Mouse (Mus musculus): ENCODE results near the gene Patl1. TPM values are rescaled to one million over a fixed set of nuclear protein-coding genes. Genes with fewer than 3 reads are reported as not detected.
A peak's percentile ranks its signal among the peaks of the same experiment; 100 is the strongest.

Gene Patl1
- polyA plus RNA-seq, 1 experiment = 13.9 TPM

DNA sequence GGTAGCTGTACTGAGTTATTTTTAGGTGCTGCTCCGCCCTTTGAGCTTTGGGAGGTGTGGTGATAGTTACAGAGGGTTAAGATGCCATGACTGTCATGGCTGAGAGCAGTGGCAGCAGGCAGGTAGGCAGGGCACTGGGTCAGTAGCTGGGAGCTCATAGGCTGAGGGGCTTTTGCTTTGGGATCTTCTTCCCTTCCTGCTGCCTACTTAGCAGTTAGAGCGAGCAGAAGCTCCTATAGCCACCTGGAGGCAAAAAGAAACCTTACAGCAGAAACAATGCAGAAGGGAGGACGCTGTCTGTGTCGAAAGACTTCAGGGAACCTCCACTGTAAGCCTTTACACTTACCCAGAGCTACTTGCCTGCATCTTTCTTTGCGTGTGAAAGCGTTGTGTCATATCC, 42.0 kb downstream of the Patl1 start:
- H3K4me3 ChIP-seq = no peak overlapping the region
- H3K27me3 ChIP-seq (ENCODE audit: control insufficient read depth, insufficient read depth, insufficient read length) = no peaks in the 10 kb centered on the region
- TF ChIP-seq MYOD1 (IDR thresholded peaks at IDR 0.05; ENCODE audit: control insufficient read depth in 1 of 3, insufficient read length in 2 of 3, low read depth in 2 of 3) = no peak
- no peak for TF ChIP-seq TCF12 (IDR thresholded peaks at IDR 0.05; ENCODE audit: insufficient read depth, poor library complexity, severe bottlenecking)
- TF ChIP-seq E2F4 (IDR thresholded peaks at IDR 0.05; ENCODE audit: insufficient read depth) = no peak
- no peak for TF ChIP-seq POLR2AphosphoS2 (IDR thresholded peaks at IDR 0.05; ENCODE audit: insufficient read length, low read depth)
- no peak for TF ChIP-seq MAX (IDR thresholded peaks at IDR 0.05; ENCODE audit: low read depth)
- TF ChIP-seq REST (IDR thresholded peaks at IDR 0.05; ENCODE audit: insufficient read depth, insufficient read length) = no peak
- no peak for TF ChIP-seq TCF3 (IDR thresholded peaks at IDR 0.05; ENCODE audit: insufficient read length, low read depth)
- TF ChIP-seq USF1 (IDR thresholded peaks at IDR 0.05; ENCODE audit: low read depth) = no peak
- no peak overlapping the region for H3K4me2 ChIP-seq (ENCODE audit: low read depth)
- no peak overlapping the region for H3ac ChIP-seq (ENCODE audit: control insufficient read depth, insufficient read length)
- H3K36me3 ChIP-seq (ENCODE audit: control insufficient read depth, insufficient read depth) = no peaks in the 10 kb centered on the region
- H3K79me2 ChIP-seq (ENCODE audit: control insufficient read depth, insufficient read depth) = no peaks in the 10 kb centered on the region

DNA sequence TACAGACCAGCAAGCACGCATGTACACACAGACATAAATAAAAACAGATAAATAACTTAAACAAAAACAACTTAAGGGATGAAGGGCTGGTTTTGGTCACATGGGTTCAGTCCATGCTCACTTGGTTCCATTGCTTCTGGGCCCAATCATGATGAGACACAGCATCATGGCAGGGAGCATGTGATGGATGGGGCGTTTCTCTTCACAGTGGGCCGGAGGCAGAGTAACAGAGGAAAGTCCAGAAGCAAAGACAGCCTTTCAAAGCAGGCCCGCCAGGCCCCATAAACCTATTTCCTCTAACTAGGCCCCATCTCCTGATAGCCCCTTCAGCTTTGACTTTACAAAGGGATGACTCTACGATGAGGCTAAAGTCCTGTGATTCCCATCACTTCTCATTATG, 44.4 kb downstream of the Patl1 start:
- Histone ChIP-seq H3K4me3 (no peak overlapping the region), H3K79me2 (ENCODE audit: control insufficient read depth, insufficient read depth) (no peaks in the 10 kb centered on the region), H3K4me2 (ENCODE audit: low read depth) (no peak overlapping the region), H3K36me3 (ENCODE audit: control insufficient read depth, insufficient read depth) (no peaks in the 10 kb centered on the region), H3ac (ENCODE audit: control insufficient read depth, insufficient read length) (no peak overlapping the region), H3K27me3 (ENCODE audit: control insufficient read depth, insufficient read depth, insufficient read length) (no peaks in the 10 kb centered on the region)
- TF ChIP-seq USF1 (IDR thresholded peaks at IDR 0.05; ENCODE audit: low read depth) = no peak
- no peak for TF ChIP-seq TCF3 (IDR thresholded peaks at IDR 0.05; ENCODE audit: insufficient read length, low read depth)
- no peak for TF ChIP-seq MAX (IDR thresholded peaks at IDR 0.05; ENCODE audit: low read depth)
- TF ChIP-seq SRF (IDR thresholded peaks at IDR 0.05; ENCODE audit: control insufficient read depth, insufficient read length, low read depth) = no peak
- TF ChIP-seq TCF12 (IDR thresholded peaks at IDR 0.05; ENCODE audit: insufficient read depth, poor library complexity, severe bottlenecking) = no peak
- TF ChIP-seq POLR2AphosphoS2 (IDR thresholded peaks at IDR 0.05; ENCODE audit: insufficient read length, low read depth) = no peak
- no peak for TF ChIP-seq E2F4 (IDR thresholded peaks at IDR 0.05; ENCODE audit: insufficient read depth)

DNA sequence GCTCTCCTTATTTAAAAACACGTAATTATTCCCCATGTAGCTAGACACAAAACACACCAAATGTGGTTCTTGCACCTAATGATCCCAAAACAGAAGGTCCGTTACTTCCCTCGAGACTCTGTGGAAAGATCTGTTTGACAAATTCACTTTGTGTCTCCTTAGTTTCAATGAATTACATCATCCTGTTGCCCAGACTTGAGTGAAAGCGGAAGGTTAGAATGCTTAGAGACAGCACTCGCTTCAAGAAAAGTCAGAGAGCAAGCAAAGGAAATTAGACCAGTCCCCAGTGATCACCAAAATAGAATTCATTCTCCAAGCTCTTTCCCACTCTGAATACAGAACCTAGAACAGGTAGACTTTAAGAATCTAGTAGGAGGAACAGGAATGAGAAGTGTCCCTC, 45.2 kb downstream of the Patl1 start:
- Histone ChIP-seq H3ac (ENCODE audit: control insufficient read depth, insufficient read length) (no peak overlapping the region), H3K4me2 (ENCODE audit: low read depth) (no peak overlapping the region)
- TF ChIP-seq POLR2A (IDR thresholded peaks at IDR 0.05; ENCODE audit: insufficient read length, low read depth) (no peak), CEBPB (IDR thresholded peaks at IDR 0.05; ENCODE audit: insufficient read depth, poor library complexity, severe bottlenecking) (peak; percentile 65; the same call in 1 of the 2 replicates)

DNA sequence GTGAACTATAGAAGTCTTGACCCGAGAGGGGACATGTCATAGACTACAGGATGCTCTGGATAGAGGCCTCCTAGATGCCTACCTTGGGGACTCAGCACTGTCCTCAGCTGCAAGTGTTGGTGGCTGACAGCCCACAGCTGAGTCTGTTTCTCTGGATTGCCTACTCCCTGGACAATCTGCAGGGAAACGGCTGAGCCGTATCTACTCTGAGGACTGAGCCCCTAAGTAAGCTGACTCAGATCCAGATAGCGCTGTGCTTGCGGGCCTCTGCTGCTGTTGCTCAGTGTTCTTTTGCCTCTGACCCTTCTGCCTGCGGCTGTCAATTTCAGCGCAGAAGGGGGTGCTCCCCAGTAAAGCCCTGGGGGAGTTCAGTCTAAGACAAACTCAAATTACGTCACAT, 45.6 kb downstream of the Patl1 start:
- Histone ChIP-seq H3K4me3 (no peak overlapping the region), H3K27me3 (ENCODE audit: control insufficient read depth, insufficient read depth, insufficient read length) (peaks cover 6% of the 10 kb centered on the region), H3K4me2 (ENCODE audit: low read depth) (no peak overlapping the region), H3K36me3 (ENCODE audit: control insufficient read depth, insufficient read depth) (no peaks in the 10 kb centered on the region), H3K79me2 (ENCODE audit: control insufficient read depth, insufficient read depth) (no peaks in the 10 kb centered on the region), H3ac (ENCODE audit: control insufficient read depth, insufficient read length) (no peak overlapping the region)
- TF ChIP-seq TCF12 (IDR thresholded peaks at IDR 0.05; ENCODE audit: insufficient read depth, poor library complexity, severe bottlenecking) = no peak
- no peak for TF ChIP-seq TCF3 (IDR thresholded peaks at IDR 0.05; ENCODE audit: insufficient read length, low read depth)
- TF ChIP-seq MYOD1 (IDR thresholded peaks at IDR 0.05; ENCODE audit: control insufficient read depth in 1 of 3, insufficient read length in 2 of 3, low read depth in 2 of 3) = no peak
- no peak for TF ChIP-seq POLR2AphosphoS2 (IDR thresholded peaks at IDR 0.05; ENCODE audit: insufficient read length, low read depth)
- TF ChIP-seq REST (IDR thresholded peaks at IDR 0.05; ENCODE audit: insufficient read depth, insufficient read length) = no peak
- TF ChIP-seq MYOG (IDR thresholded peaks at IDR 0.05; ENCODE audit: control insufficient read depth in 1 of 3, insufficient read depth in 1 of 3, insufficient read length in 2 of 3, low read depth in 2 of 3) = no peak
- TF ChIP-seq CEBPB (IDR thresholded peaks at IDR 0.05; ENCODE audit: insufficient read depth, poor library complexity, severe bottlenecking) = no peak
- no peak for TF ChIP-seq MAX (IDR thresholded peaks at IDR 0.05; ENCODE audit: low read depth)
- no peak for TF ChIP-seq SRF (IDR thresholded peaks at IDR 0.05; ENCODE audit: control insufficient read depth, insufficient read length, low read depth)
- no peak for TF ChIP-seq POLR2A (IDR thresholded peaks at IDR 0.05; ENCODE audit: insufficient read length, low read depth)
- TF ChIP-seq USF1 (IDR thresholded peaks at IDR 0.05; ENCODE audit: low read depth) = no peak
- no peak for TF ChIP-seq E2F4 (IDR thresholded peaks at IDR 0.05; ENCODE audit: insufficient read depth)

More for the DNA sequence above, 45.2 kb downstream of the Patl1 start:
- Histone ChIP-seq H3K36me3 (ENCODE audit: control insufficient read depth, insufficient read depth) (no peaks in the 10 kb centered on the region), H3K27me3 (ENCODE audit: control insufficient read depth, insufficient read depth, insufficient read length) (peaks cover 2% of the 10 kb centered on the region), H3K4me3 (no peak overlapping the region), H3K79me2 (ENCODE audit: control insufficient read depth, insufficient read depth) (no peaks in the 10 kb centered on the region)

DNA sequence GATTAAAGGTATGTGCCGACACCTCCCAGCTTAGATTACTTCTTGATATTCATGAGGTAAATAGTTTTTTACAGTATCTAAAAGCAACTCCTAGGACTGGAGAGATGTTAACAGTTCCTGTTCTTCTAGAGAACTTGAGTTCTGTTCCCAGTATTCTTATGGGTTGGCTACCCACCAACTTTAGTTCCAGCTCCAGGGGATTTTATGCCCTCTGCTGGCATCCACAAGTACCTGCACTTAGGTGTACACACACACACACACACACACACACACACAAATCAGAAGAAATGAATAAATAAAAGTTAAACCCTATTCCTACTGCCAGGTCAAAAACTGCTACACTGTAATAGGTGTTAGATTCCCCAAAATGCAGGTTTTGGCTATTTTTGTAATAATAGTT, 52.1 kb downstream of the Patl1 start:
- TF ChIP-seq E2F4 (IDR thresholded peaks at IDR 0.05; ENCODE audit: insufficient read depth) (no peak), REST (IDR thresholded peaks at IDR 0.05; ENCODE audit: insufficient read depth, insufficient read length) (no peak), MAX (IDR thresholded peaks at IDR 0.05; ENCODE audit: low read depth) (no peak), MYOG (IDR thresholded peaks at IDR 0.05; ENCODE audit: control insufficient read depth in 1 of 3, insufficient read depth in 1 of 3, insufficient read length in 2 of 3, low read depth in 2 of 3) (no peak), POLR2AphosphoS2 (IDR thresholded peaks at IDR 0.05; ENCODE audit: insufficient read length, low read depth) (no peak), TCF12 (IDR thresholded peaks at IDR 0.05; ENCODE audit: insufficient read depth, poor library complexity, severe bottlenecking) (no peak), MYOD1 (IDR thresholded peaks at IDR 0.05; ENCODE audit: control insufficient read depth in 1 of 3, insufficient read length in 2 of 3, low read depth in 2 of 3) (no peak), POLR2A (IDR thresholded peaks at IDR 0.05; ENCODE audit: insufficient read length, low read depth) (no peak), SRF (IDR thresholded peaks at IDR 0.05; ENCODE audit: control insufficient read depth, insufficient read length, low read depth) (no peak)
- peaks cover 31% of the 10 kb centered on the region for H3K79me2 ChIP-seq (ENCODE audit: control insufficient read depth, insufficient read depth)
- H3ac ChIP-seq (ENCODE audit: control insufficient read depth, insufficient read length) = no peak overlapping the region
- H3K27me3 ChIP-seq (ENCODE audit: control insufficient read depth, insufficient read depth, insufficient read length) = peaks cover 6% of the 10 kb centered on the region
- peak overlapping the region; percentile 58 for H3K4me3 ChIP-seq
- H3K36me3 ChIP-seq (ENCODE audit: control insufficient read depth, insufficient read depth) = no peaks in the 10 kb centered on the region
- H3K4me2 ChIP-seq (ENCODE audit: low read depth) = peak overlapping the region; percentile 84
